Mouse (Mus musculus) kidney, postnatal 0 days (tissue): Measurements from ENCODE around the gene Rgs18. TPM values are rescaled to one million over a fixed set of nuclear protein-coding genes. Genes with fewer than 3 reads are reported as not detected.

Experiments
- ATAC-seq: fragments of 200-750 bp; cut with Nextera tagmentation; replicated peaks from 2 replicates; pipeline ENCODE4 v1.8.0; 2017; ENCODE audit warnings: low read depth, moderate number of reproducible peaks, moderate TSS enrichment, moderate library complexity; ENCODE audit not compliant: low FRiP score
- DNase-seq: peaks from one replicate; pipeline ENCODE4 v3.0.0-alpha.2; 2016; ENCODE audit warnings: low spot score
- H3K27ac ChIP-seq: fragments of 300-500 bp; sonication (generic); 2 replicates; pipeline ENCODE4 v1.5.1; 2014; ENCODE audit warnings: mild to moderate bottlenecking
- H3K27me3 ChIP-seq: fragments of 300-500 bp; sonication (generic); 2 replicates; pipeline ENCODE4 v1.6.1; 2014; ENCODE audit warnings: low read length, mixed read lengths; ENCODE audit not compliant: insufficient read depth
- H3K36me3 ChIP-seq: fragments of 300-500 bp; sonication (generic); 2 replicates; pipeline ENCODE4 v1.6.1; 2014; ENCODE audit warnings: low read length, mixed read lengths; ENCODE audit not compliant: insufficient read depth
- H3K4me1 ChIP-seq: fragments of 300-500 bp; sonication (generic); replicated peaks from 2 replicates; pipeline ENCODE4 v1.6.1; 2014; ENCODE audit warnings: antibody characterized with exemption, low read length, mixed read lengths; ENCODE audit not compliant: insufficient read depth
- H3K4me2 ChIP-seq: fragments of 300-500 bp; sonication (generic); 2 replicates; pipeline ENCODE4 v1.6.1; 2014; ENCODE audit warnings: mild to moderate bottlenecking, low read length, moderate library complexity, mixed read lengths
- H3K4me3 ChIP-seq: fragments of 300-500 bp; sonication (generic); replicated peaks from 2 replicates; pipeline ENCODE4 v1.5.1; 2014; ENCODE audit warnings: low read depth, low read length
- H3K9ac ChIP-seq: fragments of 300-500 bp; sonication (generic); 2 replicates; pipeline ENCODE4 v1.6.1; 2014; ENCODE audit warnings: low read depth, low read length
- H3K9me3 ChIP-seq: fragments of 300-500 bp; sonication (generic); replicated peaks from 2 replicates; pipeline ENCODE4 v1.6.1; 2016; ENCODE audit warnings: low read length, inconsistent platforms, mixed read lengths
- CTCF ChIP-seq: IDR thresholded peaks from 2 replicates; pipeline ENCODE4 v1.5.1; 2016; ENCODE audit warnings: antibody characterized with exemption, low read depth, mild to moderate bottlenecking, moderate library complexity
- WGBS: fragments of 180-500 bp; shearing (Covaris S2); extraction: QIAGEN DNeasy Blood & Tissue Kit; methylation state at CpG from one replicate; pipeline ENCODE4 v1.1.7; 2014; 5-methylcytosine and 5-hydroxymethylcytosine counted together
- polyA plus RNA-seq: library from polyadenylated mRNA; unstranded; fragments of >200 nt; fragmentation: Nextera tagmentation; extraction: Ambion mirVana; gene quantifications from 2 replicates; pipeline ENCODE4 v1.2.1, GENCODE M21; 2015

Gene Rgs18
- polyA plus RNA-seq, 1 experiment from 2014 or later, result 0.41 TPM

DNA sequence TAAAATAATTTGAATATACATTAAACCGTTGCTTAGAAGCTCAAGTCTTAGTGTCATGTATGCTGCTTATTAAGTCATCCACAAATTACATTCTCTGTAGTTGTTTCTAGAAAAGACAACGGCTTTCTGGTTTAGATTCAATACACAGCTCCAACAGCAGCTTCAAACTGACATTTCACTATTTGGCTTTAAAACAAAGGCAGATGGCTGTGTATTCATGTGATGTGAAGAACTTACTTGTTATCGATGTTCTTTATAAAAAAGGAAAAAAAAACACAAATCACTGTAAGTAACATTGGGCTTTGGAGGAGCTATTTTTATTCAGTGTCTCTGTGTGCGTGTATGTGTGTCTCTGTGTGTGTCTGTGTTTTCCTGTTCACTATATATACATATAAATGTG, 54.5 kb downstream of the Rgs18 start:
- Histone ChIP-seq H3K9me3 (no peaks in the 10 kb centered on the region), H3K9ac (no peak overlapping the region), H3K27ac (no peak overlapping the region), H3K27me3 (no peaks in the 10 kb centered on the region), H3K4me3 (no peak overlapping the region), H3K36me3 (no peaks in the 10 kb centered on the region), H3K4me2 (no peak overlapping the region), H3K4me1 (no peaks in the 10 kb centered on the region)
- TF ChIP-seq CTCF, result no peak
- no peak for ATAC-seq
- 87% methylated on average over 4 of the region's 4 CpGs for WGBS
- no peak for DNase-seq

DNA sequence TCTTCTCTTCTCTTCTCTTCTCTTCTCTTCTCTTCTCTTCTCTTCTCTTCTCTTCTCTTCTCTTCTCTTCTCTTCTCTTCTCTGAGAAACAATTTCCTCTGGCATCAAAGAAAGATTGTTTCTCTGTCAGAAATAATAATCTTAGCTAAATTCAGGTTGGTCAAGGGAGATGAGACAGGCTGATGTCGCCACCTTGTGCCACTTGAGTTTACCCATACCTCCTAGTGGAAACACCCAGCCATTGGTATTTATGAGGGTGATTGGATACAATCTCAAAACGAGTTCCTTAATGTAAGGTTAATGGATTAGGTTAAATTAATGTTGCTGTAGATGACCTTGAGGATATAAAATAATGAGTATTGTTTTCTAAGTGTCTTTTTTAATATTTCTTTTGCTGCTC, 70.9 kb downstream of the Rgs18 start:
- DNase-seq, result no peak
- 34% methylated on average over 2 of the region's 2 CpGs for WGBS

More for the DNA sequence above, 70.9 kb downstream of the Rgs18 start:
- no peak for ATAC-seq
- H3K36me3 ChIP-seq, result no peaks in the 10 kb centered on the region
- H3K27ac ChIP-seq, result no peak overlapping the region
- no peaks in the 10 kb centered on the region for H3K9me3 ChIP-seq
- H3K4me2 ChIP-seq, result no peak overlapping the region
- no peak for TF ChIP-seq CTCF
- no peak overlapping the region for H3K9ac ChIP-seq
- no peak overlapping the region for H3K4me3 ChIP-seq
- H3K27me3 ChIP-seq, result no peaks in the 10 kb centered on the region
- H3K4me1 ChIP-seq, result no peaks in the 10 kb centered on the region

Other genes starting within 250 kb of the Rgs18 start
- gene Rgs21, start 207.8 kb downstream of the Rgs18 start, polyA plus RNA-seq, result not detected in 2 replicates